8 mouse cellular contexts compared by ENCODE assay signal in genomic region chr12:55835857-55836198, GRCm38 (mm10). TPM values are rescaled to one million over a fixed set of nuclear protein-coding genes. Genes with fewer than 3 reads are reported as not detected.
DNase-seq lines count a peak whose midpoint lies in the region; ATAC-seq and TF ChIP-seq lines count a peak whose summit lies in the region.

No protein-coding gene starts in this region.

- no peaks in the 10 kb centered on the region for H3K9me3 ChIP-seq in hindbrain, embryonic 16.5 days (ENCODE audit: control insufficient read depth, low read length)
- no peaks in the 10 kb centered on the region for H3K9me3 ChIP-seq in midbrain, embryonic 15.5 days

- no peak for TF ChIP-seq CTCF in kidney, adult 2 months (conservative IDR thresholded peaks at IDR 0.05; ENCODE audit: insufficient read depth, insufficient read length, low read depth, low read length)

- H3K27me3 ChIP-seq in kidney, adult 2 months (replicated peaks; ENCODE audit: control insufficient read depth, insufficient read depth, low read length): no peaks in the 10 kb centered on the region
- H3K27me3 ChIP-seq in hindbrain, embryonic 16.5 days (replicated peaks; ENCODE audit: control insufficient read depth, insufficient read depth, low read length): no peaks in the 10 kb centered on the region
- no peaks in the 10 kb centered on the region for H3K27me3 ChIP-seq in midbrain, embryonic 15.5 days (replicated peaks)

- no peak for ATAC-seq in hindbrain, embryonic 16.5 days
- ATAC-seq in midbrain, embryonic 15.5 days (replicated peaks): no peak

- peak overlapping the region; percentile 27; the same call in 1 of the 2 replicates for H3K4me3 ChIP-seq in kidney, adult 2 months (ENCODE audit: insufficient read depth, low read depth, low read length)
- H3K4me3 ChIP-seq in brown adipose tissue, adult 24 weeks (ENCODE audit: insufficient read depth, low read depth, low read length): peak overlapping the region; percentile 52
- H3K4me3 ChIP-seq in hindbrain, embryonic 16.5 days (ENCODE audit: low read length): peak overlapping the region; percentile 87
- H3K4me3 ChIP-seq in midbrain, embryonic 15.5 days: peak overlapping the region; percentile 71

- peak overlapping the region; percentile 41; the same call in 1 of the 2 replicates for H3K27ac ChIP-seq in kidney, adult 2 months (ENCODE audit: insufficient read depth, low read depth, low read length)
- peak overlapping the region; percentile 28; the same call in 1 of the 2 replicates for H3K27ac ChIP-seq in brown adipose tissue, adult 24 weeks (replicated peaks; ENCODE audit: low read depth, low read length)
- peak overlapping the region; percentile 74 for H3K27ac ChIP-seq in hindbrain, embryonic 16.5 days (ENCODE audit: low read depth, low read length)
- H3K27ac ChIP-seq in midbrain, embryonic 15.5 days: peak overlapping the region; percentile 78

- under 1% methylated on average over 6 of the region's 6 CpGs for WGBS in kidney, adult 2 months
- 0% methylated on average over 6 of the region's 6 CpGs for WGBS in hindbrain, embryonic 16.5 days
- WGBS in midbrain, embryonic 15.5 days: under 1% methylated on average over 6 of the region's 6 CpGs

- no peaks in the 10 kb centered on the region; the same call in 1 of the 2 replicates for H3K4me1 ChIP-seq in kidney, adult 2 months (ENCODE audit: control insufficient read depth, insufficient read depth, low read length)
- H3K4me1 ChIP-seq in brown adipose tissue, adult 24 weeks (ENCODE audit: control insufficient read depth, insufficient read depth, insufficient read length, low read length): no peaks in the 10 kb centered on the region
- peaks cover 11% of the 10 kb centered on the region for H3K4me1 ChIP-seq in hindbrain, embryonic 16.5 days (ENCODE audit: control insufficient read depth, insufficient read depth, low read depth, low read length)
- peaks cover 10% of the 10 kb centered on the region for H3K4me1 ChIP-seq in midbrain, embryonic 15.5 days

- DNase-seq in kidney, adult 2 months: no peak
- DNase-seq in kidney, postnatal 25 days: no peak
- DNase-seq in gastrocnemius, adult 8-10 months (ENCODE audit: low spot score in 2 of 2): no peak
- no peak for DNase-seq in frontal cortex, postnatal 36 days (ENCODE audit: low spot score in 2 of 2)
- no peak for DNase-seq in ovary, postnatal 10 days (ENCODE audit: low spot score)

- no peaks in the 10 kb centered on the region for H3K36me3 ChIP-seq in kidney, adult 2 months (ENCODE audit: control insufficient read depth, insufficient read depth, low read length)
- no peaks in the 10 kb centered on the region for H3K36me3 ChIP-seq in hindbrain, embryonic 16.5 days (ENCODE audit: control insufficient read depth, insufficient read depth, low read length)
- H3K36me3 ChIP-seq in midbrain, embryonic 15.5 days (replicated peaks): no peaks in the 10 kb centered on the region; the same call in 1 of the 2 replicates

- peak overlapping the region; percentile 50 for H3K9ac ChIP-seq in hindbrain, embryonic 16.5 days (ENCODE audit: low read depth, low read length)
- H3K9ac ChIP-seq in midbrain, embryonic 15.5 days: peak overlapping the region; percentile 28; the same call in 1 of the 2 replicates

- H3K4me2 ChIP-seq in hindbrain, embryonic 16.5 days (ENCODE audit: low read length): peak overlapping the region; percentile 62
- peak overlapping the region; percentile 63 for H3K4me2 ChIP-seq in midbrain, embryonic 15.5 days

- TF ChIP-seq POLR2A in kidney, adult 2 months (IDR thresholded peaks at IDR 0.05; ENCODE audit: low read depth, low read length): no peak

RNA-seq across cellular contexts. Expression of gene Brms1l, which starts 0.3 kb away (rescaled TPM):
- polyA plus RNA-seq in kidney, adult 2 months (2012; rRNA removed): 11.3 and 15.1 TPM in 2 replicates
- 15.7 and 16.4 TPM in 2 replicates for polyA plus RNA-seq in brown adipose tissue, adult 24 weeks (2012; ENCODE audit: insufficient read depth, insufficient read length, missing spikeins)
- 50.8 and 54.8 TPM in 2 replicates for polyA plus RNA-seq in hindbrain, embryonic 16.5 days (2015; fragmentation: Nextera tagmentation; extraction: Ambion mirVana)
- 60.8 and 61.7 TPM in 2 replicates for polyA plus RNA-seq in midbrain, embryonic 15.5 days (2015; fragmentation: Nextera tagmentation; extraction: Ambion mirVana)
- total RNA-seq in gastrocnemius, adult 8-10 months (2022): 10 to 100 TPM; 13.7 to 23.0 (median 14.9) TPM

RNA-seq across cellular contexts. Expression of gene Ralgapa1, which starts 14.9 kb away (rescaled TPM):
- 20.2 and 24.3 TPM in 2 replicates for polyA plus RNA-seq in kidney, adult 2 months (2012; rRNA removed)
- polyA plus RNA-seq in brown adipose tissue, adult 24 weeks (2012; ENCODE audit: insufficient read depth, insufficient read length, missing spikeins): 22.9 and 24.8 TPM in 2 replicates
- polyA plus RNA-seq in hindbrain, embryonic 16.5 days (2015; fragmentation: Nextera tagmentation; extraction: Ambion mirVana): 21.1 and 22.0 TPM in 2 replicates
- polyA plus RNA-seq in midbrain, embryonic 15.5 days (2015; fragmentation: Nextera tagmentation; extraction: Ambion mirVana): 23.7 and 26.7 TPM in 2 replicates
- total RNA-seq in gastrocnemius, adult 8-10 months (2022): 10 to 100 TPM; 33.3 to 45.8 (median 39.3) TPM

Comparison
In these comparisons a context has a peak if more than half of its experiments do, and no peak if none do; other contexts are left out.
1. H3K27ac ChIP-seq: peak in every context shown above with its lines; median percentile 78 in midbrain, embryonic 15.5 days; 74 in hindbrain, embryonic 16.5 days; 41 in kidney, adult 2 months; 28 in brown adipose tissue, adult 24 weeks.
2. H3K4me3 ChIP-seq: peak in every context shown above with its lines; median percentile 87 in hindbrain, embryonic 16.5 days; 71 in midbrain, embryonic 15.5 days; 52 in brown adipose tissue, adult 24 weeks; 27 in kidney, adult 2 months.